9 mouse cellular contexts compared by ENCODE assay signal in the genomic region with DNA sequence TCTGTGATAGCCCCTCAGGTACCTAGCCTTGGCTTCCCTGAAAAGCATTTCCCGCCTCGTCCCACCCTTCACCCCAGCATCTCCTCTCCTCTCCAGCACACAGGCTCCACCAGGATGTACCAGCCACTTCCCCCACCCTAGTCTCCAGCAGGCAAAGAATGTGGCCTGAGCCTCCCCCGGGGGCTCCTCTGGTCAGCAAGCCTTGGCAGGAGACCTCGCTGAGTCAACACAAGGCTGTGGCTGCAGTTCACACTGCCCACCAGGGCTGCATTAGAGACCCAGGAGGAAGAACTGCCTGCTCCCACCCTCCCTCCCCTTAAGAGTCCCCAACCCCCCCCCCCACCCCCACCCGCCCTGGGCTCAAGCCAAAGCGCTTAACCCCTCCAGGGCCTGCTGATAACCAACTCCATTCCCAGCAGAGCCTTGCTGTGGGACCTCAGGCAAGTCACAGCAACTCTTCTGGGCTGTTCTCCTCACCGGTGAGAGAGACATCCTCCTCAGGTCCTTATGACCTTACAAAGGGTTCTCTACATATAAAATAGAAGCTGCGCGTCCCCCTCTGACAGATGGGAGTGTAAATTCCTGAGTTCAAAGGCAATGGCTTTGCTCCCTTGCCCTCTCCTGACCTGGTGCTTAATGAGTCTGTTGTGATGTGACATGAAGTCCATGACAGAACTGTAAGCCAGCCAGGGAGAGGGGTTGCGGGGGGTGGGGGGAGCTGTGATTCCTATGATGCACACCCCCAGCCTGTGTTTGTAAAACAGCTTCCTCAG. TPM values are rescaled to one million over a fixed set of nuclear protein-coding genes. Genes with fewer than 3 reads are reported as not detected.
DNase-seq lines count a peak whose midpoint lies in the region; ATAC-seq and TF ChIP-seq lines count a peak whose summit lies in the region.
"Had no signal": no experiment of that assay in that cellular context is flagged by ENCODE, and none has a peak within 500 bp of the region (broad histone marks: within the 10 kb centered on the region; RNA-seq: fewer than 3 reads in every experiment).

No protein-coding gene starts in this region.

- H3K9me3 ChIP-seq in lung, embryonic 14.5 days (ENCODE audit: low read depth, low read length): no peaks in the 10 kb centered on the region
- H3K9me3 ChIP-seq in limb, embryonic 13.5 days: no peaks in the 10 kb centered on the region
- no peaks in the 10 kb centered on the region for H3K9me3 ChIP-seq in stomach, embryonic 16.5 days (replicated peaks; ENCODE audit: control insufficient read depth, low read length)

- 14% methylated on average over 10 of the region's 10 CpGs for WGBS in lung, embryonic 14.5 days
- WGBS in limb, embryonic 13.5 days: 24% methylated on average over 9 of the region's 10 CpGs
- 23% methylated on average over 10 of the region's 10 CpGs for WGBS in stomach, embryonic 16.5 days

- no peaks in the 10 kb centered on the region for H3K27me3 ChIP-seq in lung, embryonic 14.5 days (ENCODE audit: insufficient read depth, low read length)
- H3K27me3 ChIP-seq in limb, embryonic 13.5 days: no peaks in the 10 kb centered on the region
- no peaks in the 10 kb centered on the region for H3K27me3 ChIP-seq in stomach, embryonic 16.5 days (ENCODE audit: control insufficient read depth, insufficient read depth, low read length)

- peaks cover 52% of the 10 kb centered on the region for H3K4me1 ChIP-seq in lung, embryonic 14.5 days (ENCODE audit: insufficient read depth)
- peaks cover 59% of the 10 kb centered on the region for H3K4me1 ChIP-seq in limb, embryonic 13.5 days
- H3K4me1 ChIP-seq in stomach, embryonic 16.5 days (ENCODE audit: control insufficient read depth, insufficient read depth, low read length): peaks cover 45% of the 10 kb centered on the region

- no peak overlapping the region for H3K9ac ChIP-seq in lung, embryonic 14.5 days
- H3K9ac ChIP-seq in limb, embryonic 13.5 days: no peak overlapping the region
- H3K9ac ChIP-seq in stomach, embryonic 16.5 days (ENCODE audit: low read length): peak overlapping the region; percentile 31; the same call in 1 of the 2 replicates

- H3K27ac ChIP-seq in lung, embryonic 14.5 days (ENCODE audit: low read depth): peak overlapping the region; percentile 97
- peak overlapping the region; percentile 61 for H3K27ac ChIP-seq in limb, embryonic 13.5 days
- peak overlapping the region; percentile 90 for H3K27ac ChIP-seq in stomach, embryonic 16.5 days (ENCODE audit: low read length)

- peak; percentile 21 for ATAC-seq in lung, embryonic 14.5 days (ENCODE audit: insufficient read depth)
- ATAC-seq in limb, embryonic 13.5 days (ENCODE audit: low FRiP score, low read depth): no peak
- ATAC-seq in stomach, embryonic 16.5 days (ENCODE audit: insufficient read depth, low FRiP score): peak; percentile 12; the same call in 1 of the 2 replicates
- no peak for ATAC-seq in megakaryocyte-erythroid progenitor cell, adult 5-6 weeks (replicated peaks; ENCODE audit: low FRiP score, low TSS enrichment, poor library complexity, severe bottlenecking)

- TF ChIP-seq CTCF in lung, embryonic 14.5 days (IDR thresholded peaks at IDR 0.05; ENCODE audit: low read depth): no peak

- no peaks in the 10 kb centered on the region for H3K36me3 ChIP-seq in lung, embryonic 14.5 days (ENCODE audit: insufficient read depth)
- no peaks in the 10 kb centered on the region for H3K36me3 ChIP-seq in limb, embryonic 13.5 days
- no peaks in the 10 kb centered on the region for H3K36me3 ChIP-seq in stomach, embryonic 16.5 days (ENCODE audit: control insufficient read depth, insufficient read depth, low read length)

- H3K4me2 ChIP-seq in lung, embryonic 14.5 days: peak overlapping the region; percentile 1
- H3K4me2 ChIP-seq in limb, embryonic 13.5 days (replicated peaks): no peak overlapping the region
- no peak overlapping the region for H3K4me2 ChIP-seq in stomach, embryonic 16.5 days (ENCODE audit: low read depth, low read length)

- peak; percentile 79 for DNase-seq in lung, embryonic 14.5 days
- DNase-seq in lung, postnatal 25 days (ENCODE audit: low spot score): no peak
- DNase-seq in heart, postnatal 4 days: peak; percentile 65
- no peak for DNase-seq in retina, embryonic 14.5 days (ENCODE audit: low spot score)
- no peak for DNase-seq in layer of hippocampus, postnatal 25 days (ENCODE audit: extremely low spot score in 1 of 2, low spot score in 1 of 2)

- no peak overlapping the region for H3K4me3 ChIP-seq in lung, embryonic 14.5 days (ENCODE audit: low read depth, low read length)
- H3K4me3 ChIP-seq in limb, embryonic 13.5 days: no peak overlapping the region
- H3K4me3 ChIP-seq in stomach, embryonic 16.5 days (replicated peaks; ENCODE audit: low read length): no peak overlapping the region

RNA-seq across cellular contexts. Expression of a gene that starts 8.0 kb away (rescaled TPM):
- 93.2 and 101 TPM in 2 replicates for polyA plus RNA-seq in lung, embryonic 14.5 days (2014; fragmentation: Nextera tagmentation; extraction: Ambion mirVana)
- total RNA-seq in heart, postnatal 4 days (2021): 10 to 100 TPM; 55.3 to 59.9 TPM
- polyA plus RNA-seq in limb, embryonic 13.5 days (2015; fragmentation: Nextera tagmentation; extraction: Ambion mirVana): 17.9 and 19.1 TPM in 2 replicates
- polyA plus RNA-seq in stomach, embryonic 16.5 days (2015; fragmentation: Nextera tagmentation; extraction: Ambion mirVana): 47.9 and 52.2 TPM in 2 replicates
- total RNA-seq in megakaryocyte-erythroid progenitor cell, adult 5-6 weeks (2014; fragmentation: Nextera tagmentation): 0.77 TPM in 1 of 2 replicates, not detected in the other
- total RNA-seq in megakaryocyte-erythroid progenitor cell, adult 5-6 weeks (2017): not detected in 2 replicates
- total RNA-seq in layer of hippocampus, postnatal 25 days (2021): 10 to 100 TPM; 14.2 to 14.9 TPM

RNA-seq across cellular contexts. Expression of a gene that starts 20.9 kb away (rescaled TPM):
- 0.34 TPM in 1 of 2 replicates, not detected in the other for polyA plus RNA-seq in lung, embryonic 14.5 days (2014; fragmentation: Nextera tagmentation; extraction: Ambion mirVana)
- not detected for total RNA-seq in heart, postnatal 4 days (2021)
- polyA plus RNA-seq in limb, embryonic 13.5 days (2015; fragmentation: Nextera tagmentation; extraction: Ambion mirVana): 0.47 and 0.53 TPM in 2 replicates
- 86.6 and 122 TPM in 2 replicates for polyA plus RNA-seq in stomach, embryonic 16.5 days (2015; fragmentation: Nextera tagmentation; extraction: Ambion mirVana)
- total RNA-seq in megakaryocyte-erythroid progenitor cell, adult 5-6 weeks (2014; fragmentation: Nextera tagmentation): not detected in 2 replicates
- not detected in 2 replicates for total RNA-seq in megakaryocyte-erythroid progenitor cell, adult 5-6 weeks (2017)
- total RNA-seq in layer of hippocampus, postnatal 25 days (2021): not detected
- total RNA-seq: heart, adult 18-20 months had no signal

RNA-seq across cellular contexts. Expression of a gene that starts 31.6 kb away (rescaled TPM):
- 7.8 and 8.5 TPM in 2 replicates for polyA plus RNA-seq in lung, embryonic 14.5 days (2014; fragmentation: Nextera tagmentation; extraction: Ambion mirVana)
- 10 to 100 TPM; 15.9 to 18.8 TPM for total RNA-seq in heart, postnatal 4 days (2021)
- 3.0 TPM in 2 replicates for polyA plus RNA-seq in limb, embryonic 13.5 days (2015; fragmentation: Nextera tagmentation; extraction: Ambion mirVana)
- 4.0 and 4.4 TPM in 2 replicates for polyA plus RNA-seq in stomach, embryonic 16.5 days (2015; fragmentation: Nextera tagmentation; extraction: Ambion mirVana)
- 0.42 TPM in 1 of 2 replicates, not detected in the other for total RNA-seq in megakaryocyte-erythroid progenitor cell, adult 5-6 weeks (2014; fragmentation: Nextera tagmentation)
- not detected in 2 replicates for total RNA-seq in megakaryocyte-erythroid progenitor cell, adult 5-6 weeks (2017)
- 1 to 10 TPM; 5.0 to 5.5 TPM for total RNA-seq in layer of hippocampus, postnatal 25 days (2021)

RNA-seq across cellular contexts. Expression of a gene that starts 42.6 kb away (rescaled TPM):
- polyA plus RNA-seq in lung, embryonic 14.5 days (2014; fragmentation: Nextera tagmentation; extraction: Ambion mirVana): 50.9 and 57.0 TPM in 2 replicates
- 10 to 100 TPM; 47.1 to 47.6 TPM for total RNA-seq in heart, postnatal 4 days (2021)
- 42.0 and 46.5 TPM in 2 replicates for polyA plus RNA-seq in limb, embryonic 13.5 days (2015; fragmentation: Nextera tagmentation; extraction: Ambion mirVana)
- 48.4 and 51.4 TPM in 2 replicates for polyA plus RNA-seq in stomach, embryonic 16.5 days (2015; fragmentation: Nextera tagmentation; extraction: Ambion mirVana)
- 30.0 and 47.6 TPM in 2 replicates for total RNA-seq in megakaryocyte-erythroid progenitor cell, adult 5-6 weeks (2014; fragmentation: Nextera tagmentation)
- 7.8 and 10.9 TPM in 2 replicates for total RNA-seq in megakaryocyte-erythroid progenitor cell, adult 5-6 weeks (2017)
- total RNA-seq in layer of hippocampus, postnatal 25 days (2021): 10 to 100 TPM; 57.1 to 59.0 TPM

Comparison
In these comparisons a context has a peak if more than half of its experiments do, and no peak if none do; other contexts are left out.
1. DNase-seq: peak in lung, embryonic 14.5 days (single experiment) and heart, postnatal 4 days (single experiment); none in lung, postnatal 25 days (single experiment), retina, embryonic 14.5 days (single experiment) and layer of hippocampus, postnatal 25 days (0 of 2).
2. ATAC-seq: peak in lung, embryonic 14.5 days (single experiment) and stomach, embryonic 16.5 days (single experiment); none in limb, embryonic 13.5 days (single experiment) and megakaryocyte-erythroid progenitor cell, adult 5-6 weeks (single experiment).
3. RNA of a gene that starts 8.0 kb away (total RNA-seq): 55.3 to 59.9 TPM in heart, postnatal 4 days and 14.2 to 14.9 TPM in layer of hippocampus, postnatal 25 days; 0.77 TPM in megakaryocyte-erythroid progenitor cell, adult 5-6 weeks; every median in the first group is over 4 times any median in the second.
4. RNA of a gene that starts 31.6 kb away (total RNA-seq): 15.9 to 18.8 TPM in heart, postnatal 4 days and 5.0 to 5.5 TPM in layer of hippocampus, postnatal 25 days; 0.42 TPM in megakaryocyte-erythroid progenitor cell, adult 5-6 weeks; every median in the first group is over 4 times any median in the second.
5. Peak in every context shown above with its lines, with median percentiles within 50 percentile points of each other: H3K27ac ChIP-seq.